Mouse (Mus musculus): ENCODE measurements at regions not wholly inside any gene's neighbourhood (a gene's known extent, or its start where the extent isn't known, plus 50 kb on each side); places are given as distances from the start of the nearest gene placed in this dataset.

DNA sequence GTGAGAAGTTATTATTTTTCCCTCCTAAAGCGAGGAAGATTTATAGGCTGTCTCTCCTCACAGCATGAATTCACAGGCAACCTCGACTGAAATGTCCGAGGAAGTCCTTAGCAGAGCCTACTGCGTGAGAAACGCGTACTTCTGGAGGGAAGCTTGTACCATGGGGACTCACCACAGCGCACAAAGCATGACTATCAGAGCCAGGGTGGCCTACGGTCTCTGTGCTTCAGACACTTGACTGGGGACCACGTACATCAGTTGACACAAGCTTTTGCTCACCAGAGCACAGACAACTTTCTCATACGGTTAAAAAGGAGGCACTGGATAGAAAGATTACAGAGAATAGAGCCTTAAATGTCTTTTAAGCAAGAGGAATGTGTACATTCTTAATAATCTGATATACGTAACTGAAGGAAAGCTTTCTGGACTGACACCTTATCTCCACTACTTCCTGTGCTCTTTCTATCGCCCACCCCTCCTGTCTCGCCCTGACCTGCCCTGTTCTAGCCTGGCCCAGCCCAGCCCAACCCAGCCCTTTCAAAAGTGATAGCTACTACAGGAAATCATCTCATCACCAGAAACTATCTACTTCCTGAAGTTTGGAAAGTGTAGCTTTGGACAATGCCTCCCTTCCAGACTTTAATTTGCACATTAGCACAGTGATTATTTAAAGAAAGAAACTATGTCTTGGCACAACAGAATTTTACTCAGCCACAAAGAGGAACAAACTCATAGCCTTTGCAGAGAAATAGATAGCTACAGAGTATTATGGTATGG lies 104.2 kb upstream of the Krtap11-1 start:
- TF ChIP-seq E2F4 (IDR thresholded peaks at IDR 0.05; ENCODE audit: borderline replicate concordance, low read depth, low read length) (no peak), EP300 (IDR thresholded peaks at IDR 0.05; ENCODE audit: low read depth in 1 of 2, low read length in 2 of 2) (peak; percentile 80 to 91)

Measured in MEL (cell line).